ENCODE assay signal across 20 mouse cellular contexts in genomic region chr7:81114555-81114954, GRCm38 (mm10). TPM values are rescaled to one million over a fixed set of nuclear protein-coding genes. Genes with fewer than 3 reads are reported as not detected.
A peak's percentile ranks its signal among the peaks of the same experiment; 100 is the strongest.
DNase-seq lines count a peak whose midpoint lies in the region; ATAC-seq lines count a peak whose summit lies in the region.
"Had no signal": no experiment of that assay in that cellular context is flagged by ENCODE, and none has a peak within 500 bp of the region (broad histone marks: within the 10 kb centered on the region; RNA-seq: fewer than 3 reads in every experiment).

Gene Slc28a1, plus strand, starts transcription at chr7:81114799.

- no peak for ATAC-seq in kidney, embryonic 14.5 days (ENCODE audit: low FRiP score, low TSS enrichment)
- peak; percentile 71 for ATAC-seq in intestine, embryonic 15.5 days
- no peak for ATAC-seq in kidney, embryonic 15.5 days (replicated peaks; ENCODE audit: low FRiP score)
- ATAC-seq in liver, embryonic 16.5 days (ENCODE audit: low read depth), result peak; percentile 61
- no peak for ATAC-seq in megakaryocyte progenitor cell, adult 5-6 weeks (replicated peaks; ENCODE audit: poor library complexity)

- no peaks in the 10 kb centered on the region for H3K27me3 ChIP-seq in kidney, embryonic 14.5 days (ENCODE audit: control insufficient read depth, insufficient read depth, low read length)
- H3K27me3 ChIP-seq in intestine, embryonic 15.5 days (replicated peaks), result no peaks in the 10 kb centered on the region
- H3K27me3 ChIP-seq in kidney, embryonic 15.5 days, result no peaks in the 10 kb centered on the region
- H3K27me3 ChIP-seq in liver, embryonic 16.5 days (ENCODE audit: control insufficient read depth, insufficient read depth, low read depth, low read length), result no peaks in the 10 kb centered on the region
- H3K27me3 ChIP-seq: embryonic facial prominence, embryonic 15.5 days; forebrain, embryonic 12.5 days; hindbrain, embryonic 15.5 days; neural tube, embryonic 12.5 days had no signal

- H3K9me3 ChIP-seq in kidney, embryonic 14.5 days (ENCODE audit: control insufficient read depth, low read length), result no peaks in the 10 kb centered on the region
- no peaks in the 10 kb centered on the region for H3K9me3 ChIP-seq in intestine, embryonic 15.5 days
- no peaks in the 10 kb centered on the region for H3K9me3 ChIP-seq in kidney, embryonic 15.5 days (replicated peaks)
- H3K9me3 ChIP-seq in liver, embryonic 16.5 days (replicated peaks; ENCODE audit: control insufficient read depth, low read length), result no peaks in the 10 kb centered on the region
- H3K9me3 ChIP-seq: embryonic facial prominence, embryonic 15.5 days; forebrain, embryonic 12.5 days; hindbrain, embryonic 15.5 days; limb, embryonic 13.5 days; neural tube, embryonic 12.5 days had no signal

- no peak within 1 kb of the TSS for H3K4me2 ChIP-seq in kidney, embryonic 14.5 days (replicated peaks; ENCODE audit: low read depth, low read length)
- H3K4me2 ChIP-seq in intestine, embryonic 15.5 days (replicated peaks), result peak within 1 kb of the TSS; percentile 34
- no peak within 1 kb of the TSS for H3K4me2 ChIP-seq in kidney, embryonic 15.5 days
- no peak within 1 kb of the TSS for H3K4me2 ChIP-seq in liver, embryonic 16.5 days (ENCODE audit: low read depth, low read length)
- H3K4me2 ChIP-seq: embryonic facial prominence, embryonic 15.5 days; forebrain, embryonic 12.5 days; hindbrain, embryonic 15.5 days; limb, embryonic 13.5 days; neural tube, embryonic 12.5 days had no signal

- H3K27ac ChIP-seq in kidney, embryonic 14.5 days (ENCODE audit: low read depth, low read length), result no peak within 1 kb of the TSS
- H3K27ac ChIP-seq in intestine, embryonic 15.5 days, result peak within 1 kb of the TSS; percentile 66; the same call in 1 of the 2 replicates
- H3K27ac ChIP-seq in kidney, embryonic 15.5 days, result 0 out of 2 replicates have a peak within 1 kb of the TSS, but pooled peaks have one; percentile 48
- H3K27ac ChIP-seq in liver, embryonic 16.5 days (ENCODE audit: low read length), result no peak within 1 kb of the TSS
- H3K27ac ChIP-seq: embryonic facial prominence, embryonic 15.5 days; forebrain, embryonic 12.5 days; hindbrain, embryonic 15.5 days; layer of hippocampus, adult 2 months; left cerebral cortex, adult 2 months; limb, embryonic 13.5 days; neural tube, embryonic 12.5 days had no signal

- 77% methylated on average over 6 of the region's 6 CpGs for WGBS in kidney, embryonic 14.5 days
- WGBS in intestine, embryonic 15.5 days, result 60% methylated on average over 6 of the region's 6 CpGs
- WGBS in kidney, embryonic 15.5 days, result 62% methylated on average over 6 of the region's 6 CpGs
- WGBS in liver, embryonic 16.5 days (ENCODE audit: insufficient replicate concordance), result 73% methylated on average over 6 of the region's 6 CpGs

- no peak within 1 kb of the TSS for H3K9ac ChIP-seq in kidney, embryonic 14.5 days (ENCODE audit: low read depth, low read length)
- H3K9ac ChIP-seq in intestine, embryonic 15.5 days, result 0 out of 2 replicates have a peak within 1 kb of the TSS, but pooled peaks have one; percentile 1
- no peak within 1 kb of the TSS for H3K9ac ChIP-seq in kidney, embryonic 15.5 days
- H3K9ac ChIP-seq in liver, embryonic 16.5 days (ENCODE audit: low read depth, low read length), result no peak within 1 kb of the TSS
- H3K9ac ChIP-seq: embryonic facial prominence, embryonic 15.5 days; forebrain, embryonic 12.5 days; hindbrain, embryonic 15.5 days; limb, embryonic 13.5 days; neural tube, embryonic 12.5 days had no signal

- no peak within 1 kb of the TSS for H3K4me3 ChIP-seq in kidney, embryonic 14.5 days (ENCODE audit: low read length)
- no peak within 1 kb of the TSS for H3K4me3 ChIP-seq in intestine, embryonic 15.5 days (replicated peaks)
- no peak within 1 kb of the TSS for H3K4me3 ChIP-seq in kidney, embryonic 15.5 days (replicated peaks)
- H3K4me3 ChIP-seq in liver, embryonic 16.5 days (ENCODE audit: low read depth, low read length), result no peak within 1 kb of the TSS
- H3K4me3 ChIP-seq: embryonic facial prominence, embryonic 15.5 days; forebrain, embryonic 12.5 days; hindbrain, embryonic 15.5 days; layer of hippocampus, adult 2 months; left cerebral cortex, adult 2 months; limb, embryonic 13.5 days; neural tube, embryonic 12.5 days had no signal

- H3K4me1 ChIP-seq in kidney, embryonic 14.5 days (ENCODE audit: control insufficient read depth, insufficient read depth, low read length), result no peaks in the 10 kb centered on the region
- H3K4me1 ChIP-seq in intestine, embryonic 15.5 days (replicated peaks), result peaks cover 3% of the 10 kb centered on the region
- H3K4me1 ChIP-seq in kidney, embryonic 15.5 days, result peaks cover 15% of the 10 kb centered on the region; the same call in 1 of the 2 replicates
- peaks cover 3% of the 10 kb centered on the region; the same call in 1 of the 2 replicates for H3K4me1 ChIP-seq in liver, embryonic 16.5 days (ENCODE audit: control insufficient read depth, low read depth, low read length)
- H3K4me1 ChIP-seq: neural tube, embryonic 12.5 days had no signal

- DNase-seq in kidney, adult 11 months, result peak; percentile 77
- DNase-seq in thymus, adult 18-20 months, result no peak
- DNase-seq: heart, adult 11 months; lung, postnatal 14 days; right cerebral cortex, postnatal 25 days; thymus, adult 2 months had no signal

- no peaks in the 10 kb centered on the region for H3K36me3 ChIP-seq in kidney, embryonic 14.5 days (ENCODE audit: control insufficient read depth, insufficient read depth, low read length)
- H3K36me3 ChIP-seq in intestine, embryonic 15.5 days, result no peaks in the 10 kb centered on the region
- no peaks in the 10 kb centered on the region for H3K36me3 ChIP-seq in kidney, embryonic 15.5 days
- H3K36me3 ChIP-seq in liver, embryonic 16.5 days (ENCODE audit: control insufficient read depth, insufficient read depth), result no peaks in the 10 kb centered on the region
- H3K36me3 ChIP-seq: embryonic facial prominence, embryonic 15.5 days; forebrain, embryonic 12.5 days; hindbrain, embryonic 15.5 days; limb, embryonic 13.5 days; neural tube, embryonic 12.5 days had no signal

RNA-seq across cellular contexts. Expression of gene Slc28a1, which starts in this region (rescaled TPM):
- polyA plus RNA-seq in kidney, embryonic 14.5 days (2014; fragmentation: Nextera tagmentation; extraction: Ambion mirVana), result 0.41 TPM in 1 of 2 replicates, not detected in the other
- polyA plus RNA-seq in intestine, embryonic 15.5 days (2015; fragmentation: Nextera tagmentation; extraction: Ambion mirVana), result 5.1 and 6.9 TPM in 2 replicates
- polyA plus RNA-seq in kidney, embryonic 15.5 days (2015; fragmentation: Nextera tagmentation; extraction: Ambion mirVana), result 0.13 and 0.49 TPM in 2 replicates
- polyA plus RNA-seq in liver, embryonic 16.5 days (2015; fragmentation: Nextera tagmentation; extraction: Ambion mirVana), result 0.90 and 0.96 TPM in 2 replicates
- total RNA-seq in megakaryocyte progenitor cell, adult 5-6 weeks (2015), result not detected in 2 replicates
- not detected in 2 replicates for total RNA-seq in megakaryocyte progenitor cell, adult 5-6 weeks (2017)
- total RNA-seq: common myeloid progenitor, adult 5-6 weeks; layer of hippocampus, adult 2 months; MEL had no signal
- polyA plus RNA-seq: embryonic facial prominence, embryonic 15.5 days; forebrain, embryonic 12.5 days; hindbrain, embryonic 15.5 days; neural tube, embryonic 12.5 days had no signal

Comparison
In these comparisons a context has a peak if more than half of its experiments do, and no peak if none do; other contexts are left out.
1. H3K27ac ChIP-seq: peak in intestine, embryonic 15.5 days (single experiment) and kidney, embryonic 15.5 days (single experiment); none in kidney, embryonic 14.5 days (single experiment) and liver, embryonic 16.5 days (single experiment).
2. Peak in ATAC-seq in liver, embryonic 16.5 days; RNA of the gene not detected or under 1 TPM.